Mouse (Mus musculus) kidney, postnatal 36 days (tissue): ENCODE results near the gene Olfr1360.

Experiments
- DNase-seq, 2 experiments: peaks; one replicate each; pipeline ENCODE4 v3.0.0; 2021 to 2022; ENCODE audit warnings: mixed read lengths in 2 of 2

The Olfr1360 gene

GRCm38 (mm10) chr13:21642418-21642817 lies 34.8 kb downstream of the Olfr1360 start, which contains the start of gene Olfr11:
Gene Olfr11, minus strand, starts transcription at chr13:21642518.
- no peak for DNase-seq
